Mouse (Mus musculus) left cerebral cortex, postnatal 4 days (tissue): ENCODE results near the gene Btbd35f2. TPM values are rescaled to one million over a fixed set of nuclear protein-coding genes. Genes with fewer than 3 reads are reported as not detected.
"Not testable (repeated sequence)": the region's sequence is repeated elsewhere in the genome, so short reads cannot be mapped to it uniquely, and the experiment has no call there.

ENCODE experiments used
- DNase-seq: peaks from one replicate; pipeline ENCODE4 v3.0.0-alpha.2; 2022
- intact Hi-C: fragments of 180-260 bp; cut with DNase I; formaldehyde crosslinking; loops from one replicate; pipeline ENCODE4 v1.15.1; 2025
- total RNA-seq, 2 experiments: library from RNA; stranded (reverse); gene quantifications; 2 replicates each; pipeline ENCODE4 v1.2.3; 2021

The Btbd35f2 gene
- total RNA-seq = not detected

DNA sequence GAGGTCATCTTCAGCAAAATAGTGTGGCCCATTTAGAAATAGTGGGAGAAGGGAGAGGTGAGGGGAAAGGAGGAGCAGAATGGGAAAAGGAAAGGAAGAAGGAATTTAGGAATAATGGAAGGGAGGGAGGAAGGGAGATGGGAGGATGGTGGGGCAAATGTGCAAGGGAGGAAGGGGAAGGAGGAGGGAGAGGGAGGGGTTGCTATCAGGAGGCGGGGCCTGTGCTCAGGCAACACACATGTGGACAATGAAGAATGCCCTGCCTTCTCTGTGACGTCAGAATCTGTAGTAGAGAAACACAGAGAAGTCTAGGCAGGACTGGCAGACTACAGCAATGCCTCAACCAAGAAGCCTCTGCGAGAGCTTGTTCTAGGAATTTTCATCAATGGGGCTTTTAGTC lies at the start of gene Btbd35f2:
Gene Btbd35f2, plus strand, starts transcription at position 301 of the 400 bp plus-strand sequence.
- DNase-seq, intact Hi-C loops: not testable (repeated sequence)

Other genes with a start within 250 kb of the Btbd35f2 start
- gene Btbd35f22, start 230.6 kb upstream of the Btbd35f2 start, total RNA-seq = not detected